Mouse (Mus musculus): ENCODE results near the gene Strn3. TPM values are rescaled to one million over a fixed set of nuclear protein-coding genes. Genes with fewer than 3 reads are reported as not detected.
"Not testable (repeated sequence)": the region's sequence is repeated elsewhere in the genome, so short reads cannot be mapped to it uniquely, and the experiment has no call there.

Strn3 gene
- polyA plus RNA-seq, 1 experiment from 2014 or later, result 63.5 TPM

GRCm38 (mm10) chr12:51690893-51691844 is 528 bp downstream of the Strn3 start, which contains the start of gene Ap4s1:
Gene Ap4s1 (plus strand): TSS chr12:51691033.
- Histone ChIP-seq H3K4me3 (replicated peaks) (peak within 1 kb of the TSS; percentile 79), H3K9me3 (no peaks in the 10 kb centered on the region), H3K4me2 (peak within 1 kb of the TSS; percentile 75), H3K36me3 (replicated peaks) (no peaks in the 10 kb centered on the region), H3K9ac (peak within 1 kb of the TSS; percentile 99), H3K27ac (peak within 1 kb of the TSS; percentile 100), H3K27me3 (no peaks in the 10 kb centered on the region), H3K4me1 (peaks cover 11% of the 10 kb centered on the region)
- ATAC-seq (ENCODE audit: low FRiP score), result peak; percentile 75
- WGBS, result under 1% methylated on average over 89 of the region's 108 CpGs

- no peaks in the 10 kb centered on the region for H3K27me3 ChIP-seq
- ATAC-seq (ENCODE audit: low FRiP score), result no peak
- WGBS, result 90% methylated on average over 2 of the region's 2 CpGs
Observed at GRCm38 (mm10) chr12:51688546-51688945, 3.2 kb downstream of the Strn3 start.

GRCm38 (mm10) chr12:51678844-51679243 is 12.9 kb downstream of the Strn3 start:
- H3K36me3 ChIP-seq (replicated peaks), result no peaks in the 10 kb centered on the region
- no peak overlapping the region for H3K27ac ChIP-seq
- H3K27me3 ChIP-seq, result no peaks in the 10 kb centered on the region
- no peak overlapping the region for H3K4me2 ChIP-seq
- no peak overlapping the region for H3K9ac ChIP-seq
- H3K4me3 ChIP-seq (replicated peaks), result no peak overlapping the region
- H3K9me3 ChIP-seq, result no peaks in the 10 kb centered on the region
- no peak for ATAC-seq (ENCODE audit: low FRiP score)
- H3K4me1 ChIP-seq, result no peaks in the 10 kb centered on the region; the same call in 1 of the 2 replicates
- WGBS, result 86% methylated on average over 1 of the region's 1 CpGs

More at GRCm38 (mm10) chr12:51688546-51688945, 3.2 kb downstream of the Strn3 start:
- no peak overlapping the region for H3K9ac ChIP-seq
- no peak overlapping the region for H3K27ac ChIP-seq
- no peak overlapping the region for H3K4me2 ChIP-seq
- no peak overlapping the region for H3K4me3 ChIP-seq (replicated peaks)
- H3K4me1 ChIP-seq, result peaks cover 11% of the 10 kb centered on the region
- H3K9me3 ChIP-seq, result no peaks in the 10 kb centered on the region
- no peaks in the 10 kb centered on the region; the same call in 1 of the 2 replicates for H3K36me3 ChIP-seq (replicated peaks)

GRCm38 (mm10) chr12:51676442-51676841 is 15.3 kb downstream of the Strn3 start:
- no peak for ATAC-seq (ENCODE audit: low FRiP score)
- no peaks in the 10 kb centered on the region for H3K9me3 ChIP-seq
- 80% methylated on average over 2 of the region's 2 CpGs for WGBS
- H3K9ac ChIP-seq, result no peak overlapping the region
- H3K27me3 ChIP-seq, result no peaks in the 10 kb centered on the region
- H3K27ac ChIP-seq, result no peak overlapping the region
- peaks cover 11% of the 10 kb centered on the region for H3K4me1 ChIP-seq
- H3K4me2 ChIP-seq, result no peak overlapping the region
- H3K36me3 ChIP-seq (replicated peaks), result no peaks in the 10 kb centered on the region
- H3K4me3 ChIP-seq (replicated peaks), result no peak overlapping the region

GRCm38 (mm10) chr12:51673270-51673669 is 18.4 kb downstream of the Strn3 start:
- no peaks in the 10 kb centered on the region for H3K27me3 ChIP-seq
- ATAC-seq (ENCODE audit: low FRiP score), result no peak
- 67% methylated on average over 4 of the region's 4 CpGs for WGBS
- no peak overlapping the region for H3K4me2 ChIP-seq
- H3K36me3 ChIP-seq (replicated peaks), result no peaks in the 10 kb centered on the region
- no peaks in the 10 kb centered on the region for H3K9me3 ChIP-seq
- no peak overlapping the region for H3K27ac ChIP-seq
- H3K4me3 ChIP-seq (replicated peaks), result no peak overlapping the region
- H3K4me1 ChIP-seq, result peaks cover 14% of the 10 kb centered on the region
- no peak overlapping the region for H3K9ac ChIP-seq

GRCm38 (mm10) chr12:51671231-51671891 is 20.3 kb downstream of the Strn3 start:
- Histone ChIP-seq H3K4me2 (no peak overlapping the region), H3K4me3 (replicated peaks) (no peak overlapping the region), H3K9ac (no peak overlapping the region), H3K36me3 (replicated peaks) (no peaks in the 10 kb centered on the region), H3K9me3 (no peaks in the 10 kb centered on the region), H3K27me3 (no peaks in the 10 kb centered on the region), H3K4me1 (peaks cover 14% of the 10 kb centered on the region), H3K27ac (no peak overlapping the region)
- no peak for ATAC-seq (ENCODE audit: low FRiP score)
- 29% methylated on average over 5 of the region's 5 CpGs for WGBS

- H3K27ac ChIP-seq, result 0 out of 2 replicates have a peak overlapping the region, but pooled peaks have one; percentile 31
- no peaks in the 10 kb centered on the region for H3K9me3 ChIP-seq
- H3K4me2 ChIP-seq, result no peak overlapping the region
- 79% methylated on average over 4 of the region's 4 CpGs for WGBS
- H3K36me3 ChIP-seq (replicated peaks), result no peaks in the 10 kb centered on the region
- H3K9ac ChIP-seq, result no peak overlapping the region
- H3K4me3 ChIP-seq (replicated peaks), result no peak overlapping the region
- no peak for ATAC-seq (ENCODE audit: low FRiP score)
- H3K4me1 ChIP-seq, result peaks cover 15% of the 10 kb centered on the region
- no peaks in the 10 kb centered on the region for H3K27me3 ChIP-seq
Observed at GRCm38 (mm10) chr12:51666708-51667430, 24.8 kb downstream of the Strn3 start.

GRCm38 (mm10) chr12:51663908-51664307 is 27.8 kb downstream of the Strn3 start:
- H3K36me3 ChIP-seq (replicated peaks), result no peaks in the 10 kb centered on the region
- no peak overlapping the region for H3K9ac ChIP-seq
- no peak overlapping the region for H3K27ac ChIP-seq
- ATAC-seq (ENCODE audit: low FRiP score), result no peak
- no peaks in the 10 kb centered on the region for H3K27me3 ChIP-seq
- peaks cover 8% of the 10 kb centered on the region for H3K4me1 ChIP-seq
- H3K9me3 ChIP-seq, result no peaks in the 10 kb centered on the region
- no peak overlapping the region for H3K4me3 ChIP-seq (replicated peaks)
- no peak overlapping the region for H3K4me2 ChIP-seq

GRCm38 (mm10) chr12:51663011-51663410 is 28.7 kb downstream of the Strn3 start:
- ATAC-seq (ENCODE audit: low FRiP score), result no peak
- Histone ChIP-seq H3K27me3 (no peaks in the 10 kb centered on the region), H3K9me3 (no peaks in the 10 kb centered on the region)

GRCm38 (mm10) chr12:51655944-51656465 is 35.7 kb downstream of the Strn3 start:
- 79% methylated on average over 1 of the region's 1 CpGs for WGBS
- H3K4me1 ChIP-seq, result no peaks in the 10 kb centered on the region
- no peak overlapping the region for H3K4me3 ChIP-seq (replicated peaks)
- no peak overlapping the region for H3K27ac ChIP-seq
- H3K27me3 ChIP-seq, result no peaks in the 10 kb centered on the region
- H3K9ac ChIP-seq, result no peak overlapping the region
- no peak overlapping the region for H3K4me2 ChIP-seq
- no peaks in the 10 kb centered on the region for H3K9me3 ChIP-seq
- peaks cover 15% of the 10 kb centered on the region; the same call in 1 of the 2 replicates for H3K36me3 ChIP-seq (replicated peaks)
- ATAC-seq (ENCODE audit: low FRiP score), result no peak

More at GRCm38 (mm10) chr12:51663011-51663410, 28.7 kb downstream of the Strn3 start:
- H3K36me3 ChIP-seq (replicated peaks), result no peaks in the 10 kb centered on the region
- peaks cover 8% of the 10 kb centered on the region for H3K4me1 ChIP-seq
- no peak overlapping the region for H3K27ac ChIP-seq
- H3K4me3 ChIP-seq (replicated peaks), result no peak overlapping the region
- no peak overlapping the region for H3K4me2 ChIP-seq
- no peak overlapping the region for H3K9ac ChIP-seq

GRCm38 (mm10) chr12:51649401-51649800 is 42.3 kb downstream of the Strn3 start:
- not testable (repeated sequence) for H3K4me1 ChIP-seq; H3K27ac ChIP-seq; H3K27me3 ChIP-seq; H3K9me3 ChIP-seq; H3K9ac ChIP-seq; H3K4me3 ChIP-seq (replicated peaks); ATAC-seq (ENCODE audit: low FRiP score); H3K4me2 ChIP-seq
- peaks cover 28% of the 10 kb centered on the region for H3K36me3 ChIP-seq (replicated peaks)

- Histone ChIP-seq H3K9me3 (no peaks in the 10 kb centered on the region), H3K4me1 (no peaks in the 10 kb centered on the region), H3K4me3 (replicated peaks) (no peak overlapping the region), H3K36me3 (replicated peaks) (0 out of 2 replicates have a peak, but pooled peaks cover 8% of the 10 kb centered on the region), H3K9ac (no peak overlapping the region), H3K4me2 (no peak overlapping the region), H3K27ac (no peak overlapping the region), H3K27me3 (no peaks in the 10 kb centered on the region)
- ATAC-seq (ENCODE audit: low FRiP score), result no peak
- WGBS, result 84% methylated on average over 6 of the region's 6 CpGs
Observed at GRCm38 (mm10) chr12:51641871-51642270, 49.8 kb downstream of the Strn3 start.
